Comparison of ENCODE assay signal across 24 mouse cellular contexts in genomic region chr13:111367620-111368019, GRCm38 (mm10).
"Had no signal": no experiment of that assay in that cellular context is flagged by ENCODE, and none has a peak within 500 bp of the region (broad histone marks: within the 10 kb centered on the region; RNA-seq: fewer than 3 reads in every experiment).

No protein-coding gene starts in this region.

- H3K4me3 ChIP-seq: heart, adult 2 months; heart, embryonic 13.5 days; heart, embryonic 15.5 days; hindbrain, embryonic 13.5 days; hindbrain, embryonic 15.5 days; kidney, embryonic 15.5 days; limb, embryonic 13.5 days; limb, embryonic 15.5 days had no signal

- H3K9me3 ChIP-seq: heart, embryonic 15.5 days; kidney, embryonic 15.5 days; limb, embryonic 15.5 days had no signal

- H3K9ac ChIP-seq: heart, embryonic 13.5 days; heart, embryonic 15.5 days; hindbrain, embryonic 13.5 days; hindbrain, embryonic 15.5 days; kidney, embryonic 15.5 days; limb, embryonic 13.5 days; limb, embryonic 15.5 days had no signal

- H3K27me3 ChIP-seq: heart, embryonic 13.5 days; heart, embryonic 15.5 days; hindbrain, embryonic 13.5 days; hindbrain, embryonic 15.5 days; kidney, embryonic 15.5 days; limb, embryonic 13.5 days; limb, embryonic 15.5 days had no signal

- DNase-seq: gastrocnemius, postnatal 14 days; gastrocnemius, postnatal 36 days; heart, adult 2 months; heart, postnatal 14 days; heart, postnatal 36 days; kidney, adult 11 months; kidney, adult 2 months; kidney, adult 9 months; kidney, postnatal 14 days; kidney, postnatal 36 days; layer of hippocampus, adult 9-11 months; layer of hippocampus, postnatal 36 days; left cerebral cortex, postnatal 4 days had no signal

- H3K36me3 ChIP-seq: heart, embryonic 13.5 days; heart, embryonic 15.5 days; hindbrain, embryonic 13.5 days; hindbrain, embryonic 15.5 days; kidney, embryonic 15.5 days; limb, embryonic 13.5 days; limb, embryonic 15.5 days had no signal

- H3K4me2 ChIP-seq: heart, embryonic 11.5 days; heart, embryonic 13.5 days; heart, embryonic 15.5 days; hindbrain, embryonic 13.5 days; hindbrain, embryonic 15.5 days; kidney, embryonic 15.5 days; limb, embryonic 13.5 days; limb, embryonic 15.5 days had no signal

- ATAC-seq: hindbrain, postnatal 0 days; intestine, embryonic 16.5 days had no signal

- H3K4me1 ChIP-seq: hindbrain, embryonic 13.5 days; hindbrain, embryonic 15.5 days; kidney, embryonic 15.5 days; limb, embryonic 13.5 days; limb, embryonic 15.5 days had no signal

- H3K27ac ChIP-seq: heart, adult 2 months; heart, embryonic 13.5 days; heart, embryonic 15.5 days; hindbrain, embryonic 13.5 days; hindbrain, embryonic 15.5 days; hindbrain, postnatal 0 days; kidney, embryonic 15.5 days; kidney, postnatal 0 days; limb, embryonic 13.5 days; limb, embryonic 15.5 days had no signal
